Mouse (Mus musculus): ENCODE measurements at regions not wholly inside any gene's neighbourhood (a gene's known extent, or its start where the extent isn't known, plus 50 kb on each side); places are given as distances from the start of the nearest gene placed in this dataset.

DNA sequence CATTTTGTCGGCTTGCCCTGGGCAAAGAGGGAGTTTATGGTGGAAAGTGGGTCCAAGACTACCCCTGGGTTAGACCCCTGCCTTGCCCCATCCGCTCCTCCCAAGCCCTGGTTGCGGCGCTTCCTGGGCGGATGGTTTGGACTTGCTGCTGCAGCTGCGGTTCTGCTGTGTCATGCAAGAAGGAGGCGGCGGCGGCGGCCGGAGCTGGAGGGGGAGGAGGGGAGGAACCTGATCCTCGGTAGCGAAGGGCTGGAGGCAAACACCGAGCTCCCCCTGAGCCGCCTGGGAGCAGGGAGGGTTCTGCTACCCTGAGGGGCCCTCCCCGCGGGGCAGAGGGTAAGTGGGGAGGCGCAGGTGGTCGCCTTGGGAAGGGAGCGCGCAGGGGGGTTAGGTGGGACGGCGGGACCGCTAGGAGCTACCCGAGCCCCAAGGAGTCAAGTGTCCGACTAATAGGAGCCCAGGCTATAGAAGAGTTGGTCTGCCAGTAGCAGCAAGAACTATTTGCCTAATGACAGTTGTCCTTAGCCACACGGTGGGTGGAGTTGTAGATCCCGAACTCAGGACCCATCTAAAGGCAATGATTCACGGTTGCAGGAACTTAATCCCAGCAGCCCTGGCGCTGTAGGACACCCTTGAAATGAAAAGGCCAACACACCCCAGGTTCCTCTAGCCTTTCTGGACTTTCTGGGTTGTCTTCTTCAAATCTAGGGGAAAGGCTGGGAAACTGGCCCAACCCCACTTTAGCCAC is 178.2 kb upstream of the Mkln1 start:
- Histone ChIP-seq H3K4me2 (ENCODE audit: low read length) (peak overlapping the region; percentile 87), H3K36me3 (ENCODE audit: control insufficient read depth, insufficient read depth, low read length) (no peaks in the 10 kb centered on the region), H3K4me1 (ENCODE audit: control insufficient read depth, insufficient read depth, low read depth, low read length) (peaks cover 32% of the 10 kb centered on the region), H3K4me3 (ENCODE audit: low read length) (peak overlapping the region; percentile 46), H3K27me3 (replicated peaks; ENCODE audit: control insufficient read depth, insufficient read depth, low read length) (peaks cover 10% of the 10 kb centered on the region), H3K27ac (ENCODE audit: low read depth, low read length) (no peak overlapping the region), H3K9ac (ENCODE audit: low read depth, low read length) (peak overlapping the region; percentile 67), H3K9me3 (ENCODE audit: control insufficient read depth, low read length) (no peaks in the 10 kb centered on the region)
- WGBS: 2% methylated on average over 30 of the region's 30 CpGs
- no peak for ATAC-seq

DNA sequence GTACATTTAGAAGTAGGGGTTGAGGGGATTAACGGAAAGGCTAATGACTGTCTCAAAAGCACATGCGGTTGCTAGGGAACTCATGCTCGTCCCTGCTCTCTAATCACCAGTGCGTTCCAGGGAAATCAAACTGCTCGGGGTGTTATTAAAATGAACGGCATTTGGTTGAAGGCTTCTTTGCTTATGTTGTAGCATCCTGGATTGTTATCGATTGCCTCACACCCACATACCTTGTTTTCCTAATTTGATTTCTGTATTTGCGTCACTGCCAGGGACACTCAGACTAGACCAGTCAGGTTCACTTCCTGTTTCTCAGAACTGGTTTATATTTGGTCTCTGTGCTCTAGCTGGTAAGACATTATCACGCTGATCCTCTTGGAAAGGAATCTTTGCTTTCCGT is 177.0 kb upstream of the Mkln1 start:
- H3K27me3 ChIP-seq (replicated peaks; ENCODE audit: control insufficient read depth, insufficient read depth, low read length): peaks cover 7% of the 10 kb centered on the region; the same call in 1 of the 2 replicates
- H3K9ac ChIP-seq (ENCODE audit: low read depth, low read length): no peak overlapping the region
- no peaks in the 10 kb centered on the region for H3K9me3 ChIP-seq (ENCODE audit: control insufficient read depth, low read length)
- H3K36me3 ChIP-seq (ENCODE audit: control insufficient read depth, insufficient read depth, low read length): no peaks in the 10 kb centered on the region
- H3K27ac ChIP-seq (ENCODE audit: low read depth, low read length): no peak overlapping the region
- 17% methylated on average over 10 of the region's 10 CpGs for WGBS
- H3K4me3 ChIP-seq (ENCODE audit: low read length): no peak overlapping the region; the same call in 1 of the 2 replicates
- ATAC-seq: no peak
- peaks cover 32% of the 10 kb centered on the region for H3K4me1 ChIP-seq (ENCODE audit: control insufficient read depth, insufficient read depth, low read depth, low read length)
- H3K4me2 ChIP-seq (ENCODE audit: low read length): peak overlapping the region; percentile 42

DNA sequence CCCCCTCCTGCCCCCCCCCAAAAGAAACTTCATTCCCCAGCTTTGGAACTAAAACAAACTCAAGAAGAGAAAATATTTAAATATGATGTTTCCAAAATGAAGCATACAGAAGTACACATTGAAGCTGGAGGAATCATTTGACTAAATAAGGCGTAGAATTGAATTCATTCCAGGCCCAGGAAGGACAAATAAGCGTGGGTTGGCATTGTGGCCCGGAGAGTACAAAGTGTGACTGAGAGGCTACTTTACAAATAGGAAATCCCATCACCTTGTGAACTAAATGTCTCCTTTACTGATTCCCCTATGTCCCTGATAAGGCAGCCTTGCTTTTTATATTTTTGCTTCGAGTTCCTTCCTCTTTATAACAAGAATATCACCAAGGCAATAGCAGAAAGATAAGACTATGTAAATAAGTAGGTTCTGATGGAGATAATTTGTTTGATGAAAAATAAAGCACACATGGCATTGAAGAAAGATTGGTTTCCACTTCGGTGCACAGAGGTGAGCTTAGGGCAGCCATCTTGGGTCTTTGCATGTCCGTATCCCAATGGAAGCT is 176.4 kb upstream of the Mkln1 start:
- no peaks in the 10 kb centered on the region for H3K9me3 ChIP-seq (ENCODE audit: control insufficient read depth, low read length)
- no peak overlapping the region for H3K4me2 ChIP-seq (ENCODE audit: low read length)
- 73% methylated on average over 6 of the region's 6 CpGs for WGBS
- H3K27ac ChIP-seq (ENCODE audit: low read depth, low read length): no peak overlapping the region
- ATAC-seq: no peak
- no peak overlapping the region for H3K4me3 ChIP-seq (ENCODE audit: low read length)
- H3K9ac ChIP-seq (ENCODE audit: low read depth, low read length): no peak overlapping the region
- peaks cover 30% of the 10 kb centered on the region for H3K4me1 ChIP-seq (ENCODE audit: control insufficient read depth, insufficient read depth, low read depth, low read length)
- no peaks in the 10 kb centered on the region for H3K36me3 ChIP-seq (ENCODE audit: control insufficient read depth, insufficient read depth, low read length)
- peaks cover 7% of the 10 kb centered on the region; the same call in 1 of the 2 replicates for H3K27me3 ChIP-seq (replicated peaks; ENCODE audit: control insufficient read depth, insufficient read depth, low read length)

DNA sequence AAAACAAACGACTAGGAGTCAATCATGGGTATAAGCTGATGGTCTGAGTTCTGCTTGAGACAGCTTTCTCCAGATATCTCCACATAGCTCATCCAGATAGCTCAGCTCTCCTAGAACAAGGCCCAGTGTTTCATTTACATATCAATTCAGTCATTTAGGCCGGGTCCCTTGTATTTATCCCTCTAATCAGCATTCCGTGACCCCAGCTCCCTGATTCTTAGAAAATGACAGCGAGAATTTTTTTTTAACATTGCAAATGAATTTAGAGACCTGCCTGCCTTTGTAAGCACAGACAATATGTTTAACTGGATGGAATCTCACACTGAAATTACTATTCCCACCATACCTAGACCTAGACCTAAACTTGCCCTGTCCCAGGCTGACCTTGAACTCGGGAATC is 171.1 kb upstream of the Mkln1 start:
- ATAC-seq: no peak
- Histone ChIP-seq H3K36me3 (ENCODE audit: control insufficient read depth, insufficient read depth, low read length) (no peaks in the 10 kb centered on the region), H3K4me1 (ENCODE audit: control insufficient read depth, insufficient read depth, low read depth, low read length) (no peaks in the 10 kb centered on the region), H3K9me3 (ENCODE audit: control insufficient read depth, low read length) (no peaks in the 10 kb centered on the region), H3K9ac (ENCODE audit: low read depth, low read length) (no peak overlapping the region), H3K27me3 (replicated peaks; ENCODE audit: control insufficient read depth, insufficient read depth, low read length) (no peaks in the 10 kb centered on the region; the same call in 1 of the 2 replicates), H3K4me2 (ENCODE audit: low read length) (no peak overlapping the region), H3K4me3 (ENCODE audit: low read length) (no peak overlapping the region), H3K27ac (ENCODE audit: low read depth, low read length) (no peak overlapping the region)
- WGBS: 42% methylated on average over 5 of the region's 5 CpGs

DNA sequence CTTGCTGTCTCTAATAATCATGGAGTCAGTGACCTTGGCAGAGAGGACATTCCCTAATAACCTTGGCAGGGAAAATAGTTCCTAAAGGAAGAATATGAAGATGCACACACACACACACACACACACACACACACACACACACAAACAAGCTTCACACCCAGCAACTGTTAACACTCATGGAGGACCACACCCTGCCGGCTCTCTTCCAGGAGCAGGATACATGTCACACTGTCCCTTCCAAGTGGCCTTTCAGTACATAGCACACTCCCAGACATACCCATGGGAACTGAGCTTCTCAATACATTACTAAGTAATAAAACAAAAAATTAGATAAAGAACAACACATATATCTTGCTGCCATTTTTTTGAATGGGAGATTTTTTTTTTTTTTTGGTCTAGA is 170.5 kb upstream of the Mkln1 start:
- H3K4me3 ChIP-seq (ENCODE audit: low read length): no peak overlapping the region
- H3K9ac ChIP-seq (ENCODE audit: low read depth, low read length): no peak overlapping the region
- no peak overlapping the region for H3K27ac ChIP-seq (ENCODE audit: low read depth, low read length)
- H3K36me3 ChIP-seq (ENCODE audit: control insufficient read depth, insufficient read depth, low read length): no peaks in the 10 kb centered on the region
- 93% methylated on average over 1 of the region's 1 CpGs for WGBS
- H3K27me3 ChIP-seq (replicated peaks; ENCODE audit: control insufficient read depth, insufficient read depth, low read length): no peaks in the 10 kb centered on the region
- no peak for ATAC-seq
- H3K9me3 ChIP-seq (ENCODE audit: control insufficient read depth, low read length): no peaks in the 10 kb centered on the region
- H3K4me1 ChIP-seq (ENCODE audit: control insufficient read depth, insufficient read depth, low read depth, low read length): no peaks in the 10 kb centered on the region; the same call in 1 of the 2 replicates
- no peak overlapping the region for H3K4me2 ChIP-seq (ENCODE audit: low read length)

DNA sequence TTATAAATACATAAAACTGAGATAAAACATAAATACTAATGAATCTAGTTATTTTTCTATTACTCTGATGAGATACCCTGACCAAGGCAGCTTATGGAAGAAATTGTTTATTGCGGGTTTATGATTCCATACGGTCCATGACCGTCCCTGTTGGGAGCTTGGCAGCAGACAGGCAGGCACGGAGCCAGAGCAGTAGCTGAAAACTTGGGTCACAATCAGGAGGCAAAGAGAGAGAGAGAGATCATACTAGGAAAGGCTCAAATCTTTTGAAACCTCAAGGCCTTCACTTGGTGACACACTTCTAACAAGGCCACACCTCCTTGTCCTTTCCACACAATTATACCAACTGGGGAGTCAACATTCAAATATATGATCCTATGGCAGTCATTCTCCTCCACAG is 166.7 kb upstream of the Mkln1 start:
- Histone ChIP-seq H3K9me3 (ENCODE audit: control insufficient read depth, low read length) (no peaks in the 10 kb centered on the region), H3K9ac (ENCODE audit: low read depth, low read length) (no peak overlapping the region), H3K27me3 (replicated peaks; ENCODE audit: control insufficient read depth, insufficient read depth, low read length) (no peaks in the 10 kb centered on the region), H3K4me1 (ENCODE audit: control insufficient read depth, insufficient read depth, low read depth, low read length) (peaks cover 7% of the 10 kb centered on the region), H3K4me3 (ENCODE audit: low read length) (no peak overlapping the region), H3K36me3 (ENCODE audit: control insufficient read depth, insufficient read depth, low read length) (no peaks in the 10 kb centered on the region), H3K27ac (ENCODE audit: low read depth, low read length) (no peak overlapping the region), H3K4me2 (ENCODE audit: low read length) (no peak overlapping the region)
- 66% methylated on average over 4 of the region's 4 CpGs for WGBS
- no peak for ATAC-seq

DNA sequence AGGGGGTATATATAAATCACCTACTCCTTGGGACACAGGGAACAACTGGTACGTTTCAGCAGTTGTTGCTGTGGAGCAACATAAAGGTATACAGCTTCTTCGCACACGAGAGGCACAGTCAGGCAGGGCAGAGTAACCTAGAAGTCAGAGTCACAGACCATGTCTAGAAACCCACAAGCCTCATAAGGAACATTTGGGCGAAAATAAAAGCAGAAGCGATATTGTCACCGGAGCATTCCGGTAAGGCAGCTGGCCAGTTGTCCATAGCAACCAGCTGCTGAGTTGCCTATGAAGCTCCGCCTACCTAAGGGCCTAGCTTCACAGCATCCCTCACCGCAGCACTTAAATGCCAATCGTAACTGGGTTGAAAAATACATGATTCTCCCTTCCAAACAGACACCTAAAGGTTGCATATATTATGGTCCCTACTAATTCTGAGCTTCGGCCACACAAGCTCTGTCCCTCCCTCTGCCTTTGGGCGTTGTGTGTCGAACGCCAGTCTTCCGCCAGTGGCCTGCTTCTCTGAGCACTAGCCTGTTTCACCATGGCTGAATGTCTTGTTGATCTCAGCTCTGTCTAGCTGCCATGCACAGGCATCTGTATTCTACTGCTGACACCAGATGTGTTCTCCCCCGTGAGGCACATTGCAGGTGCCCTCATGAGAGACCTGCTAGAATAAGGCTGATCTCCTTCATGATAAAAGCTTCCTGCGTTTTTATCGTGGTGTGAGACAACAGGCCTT is 165.1 kb upstream of the Mkln1 start:
- Histone ChIP-seq H3K4me3 (ENCODE audit: low read length) (no peak overlapping the region), H3K27me3 (replicated peaks; ENCODE audit: control insufficient read depth, insufficient read depth, low read length) (no peaks in the 10 kb centered on the region), H3K4me2 (ENCODE audit: low read length) (no peak overlapping the region), H3K36me3 (ENCODE audit: control insufficient read depth, insufficient read depth, low read length) (no peaks in the 10 kb centered on the region), H3K27ac (ENCODE audit: low read depth, low read length) (peak overlapping the region; percentile 71), H3K4me1 (ENCODE audit: control insufficient read depth, insufficient read depth, low read depth, low read length) (peaks cover 7% of the 10 kb centered on the region), H3K9me3 (ENCODE audit: control insufficient read depth, low read length) (no peaks in the 10 kb centered on the region), H3K9ac (ENCODE audit: low read depth, low read length) (peak overlapping the region; percentile 52)
- WGBS: 31% methylated on average over 18 of the region's 18 CpGs
- peak; percentile 89 for ATAC-seq

DNA sequence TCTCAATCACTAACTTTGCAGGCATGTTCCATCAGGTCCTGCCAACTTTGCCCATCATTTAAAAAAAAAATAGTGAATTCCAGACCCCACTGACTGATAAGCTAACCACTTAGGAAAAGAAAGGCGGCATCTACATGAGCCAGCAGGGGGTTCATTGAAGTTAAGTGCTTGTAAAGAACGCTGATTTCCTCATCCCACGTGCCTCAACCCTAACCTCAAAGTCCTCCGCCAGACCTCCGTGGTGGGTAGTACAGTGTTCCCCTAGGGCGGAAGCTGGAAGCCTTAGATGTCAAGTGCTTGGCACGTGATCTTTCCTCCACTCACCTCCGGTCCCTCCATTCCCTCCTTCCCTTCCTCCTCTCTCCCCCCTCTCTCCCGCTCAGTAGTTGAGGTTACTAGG is 158.5 kb upstream of the Mkln1 start:
- no peak for ATAC-seq
- Histone ChIP-seq H3K9ac (ENCODE audit: low read depth, low read length) (no peak overlapping the region), H3K9me3 (ENCODE audit: control insufficient read depth, low read length) (no peaks in the 10 kb centered on the region), H3K4me2 (ENCODE audit: low read length) (no peak overlapping the region), H3K27ac (ENCODE audit: low read depth, low read length) (no peak overlapping the region), H3K4me1 (ENCODE audit: control insufficient read depth, insufficient read depth, low read depth, low read length) (no peaks in the 10 kb centered on the region), H3K36me3 (ENCODE audit: control insufficient read depth, insufficient read depth, low read length) (no peaks in the 10 kb centered on the region), H3K4me3 (ENCODE audit: low read length) (no peak overlapping the region), H3K27me3 (replicated peaks; ENCODE audit: control insufficient read depth, insufficient read depth, low read length) (no peaks in the 10 kb centered on the region)
- WGBS: 17% methylated on average over 9 of the region's 9 CpGs

DNA sequence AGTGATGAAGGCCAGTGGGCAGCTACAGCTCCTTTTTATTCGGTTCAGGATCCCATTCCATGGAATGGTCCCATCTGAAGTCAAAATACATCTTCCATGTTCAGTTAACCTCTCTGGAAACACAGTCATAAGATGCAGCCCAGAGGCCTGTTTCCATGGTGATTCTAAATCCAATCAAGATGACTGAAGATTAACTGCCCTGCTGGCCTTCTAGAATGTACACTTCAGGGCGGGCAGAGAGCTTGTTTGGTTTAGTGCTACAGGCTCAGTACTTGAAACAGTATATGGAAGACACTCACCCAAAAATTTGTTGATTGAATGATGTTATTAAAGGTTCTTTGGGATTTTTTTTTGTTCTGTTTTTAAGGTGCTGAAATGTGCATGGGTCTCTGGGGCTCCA is 148.0 kb upstream of the Mkln1 start:
- ATAC-seq: no peak
- Histone ChIP-seq H3K4me3 (ENCODE audit: low read length) (no peak overlapping the region), H3K4me2 (ENCODE audit: low read length) (no peak overlapping the region), H3K9ac (ENCODE audit: low read depth, low read length) (no peak overlapping the region), H3K4me1 (ENCODE audit: control insufficient read depth, insufficient read depth, low read depth, low read length) (no peaks in the 10 kb centered on the region), H3K9me3 (ENCODE audit: control insufficient read depth, low read length) (no peaks in the 10 kb centered on the region), H3K27ac (ENCODE audit: low read depth, low read length) (no peak overlapping the region), H3K36me3 (ENCODE audit: control insufficient read depth, insufficient read depth, low read length) (no peaks in the 10 kb centered on the region), H3K27me3 (replicated peaks; ENCODE audit: control insufficient read depth, insufficient read depth, low read length) (no peaks in the 10 kb centered on the region)
- WGBS: 75% methylated on average over 2 of the region's 2 CpGs

Measured in hindbrain, embryonic 16.5 days (tissue).